Mouse (Mus musculus) macrophage (primary cell): ENCODE measurements around the gene Slc7a7. TPM values are rescaled to one million over a fixed set of nuclear protein-coding genes. Genes with fewer than 3 reads are reported as not detected.

Experiments
- H3K27ac ChIP-seq: fragments of 350-480 bp; formaldehyde crosslinking; 2 replicates; pipeline ENCODE4 v1.9.0; 2021
- H3K36me3 ChIP-seq: fragments of 350-480 bp; formaldehyde crosslinking; 2 replicates; pipeline ENCODE4 v1.9.0; 2021; ENCODE audit errors: inconsistent target
- H3K4me3 ChIP-seq: fragments of 350-480 bp; formaldehyde crosslinking; 2 replicates; pipeline ENCODE4 v1.9.0; 2021; ENCODE audit errors: inconsistent target
- H3K79me2 ChIP-seq: fragments of 350-480 bp; formaldehyde crosslinking; 2 replicates; pipeline ENCODE4 v1.9.0; 2021; ENCODE audit errors: inconsistent target
- WGBS: methylation state at CpG from one replicate; pipeline ENCODE4 v1.1.7; 2026; ENCODE audit warnings: inconsistent platforms; ENCODE audit not compliant: missing documents; 5-methylcytosine and 5-hydroxymethylcytosine counted together
- polyA plus RNA-seq: library from polyadenylated mRNA; stranded (reverse); fragments of 250-400 nt; gene quantifications from 3 replicates; pipeline ENCODE4 v1.2.4, GENCODE M21; 2018; ENCODE audit warnings: inconsistent platforms

The Slc7a7 gene
- polyA plus RNA-seq, 1 experiment from 2014 or later, result 48.3 TPM

DNA sequence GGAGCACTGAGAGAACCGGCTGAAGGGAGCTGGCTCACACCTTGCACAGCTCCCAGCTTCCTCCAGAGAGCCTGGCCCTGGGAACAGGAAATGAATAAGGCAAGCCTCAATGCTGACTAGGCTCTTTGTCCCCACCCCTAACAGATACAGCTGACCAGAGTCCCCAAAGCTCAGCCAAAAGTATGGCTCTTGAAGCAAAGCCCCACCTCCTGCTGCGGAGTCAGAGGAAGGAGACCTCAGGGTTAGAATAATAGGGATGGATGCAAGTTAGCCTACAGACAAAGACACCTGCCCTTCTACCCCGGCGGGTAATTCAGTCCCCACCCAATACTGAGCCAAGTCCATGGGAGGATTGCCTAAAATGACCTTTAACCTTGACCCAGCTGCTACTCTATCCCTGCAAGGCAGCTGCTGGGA, 34.2 kb downstream of the Slc7a7 start:
- 43% methylated on average over 4 of the region's 4 CpGs for WGBS
- no peak overlapping the region for H3K4me3 ChIP-seq
- H3K27ac ChIP-seq, result peak overlapping the region; percentile 72
- H3K79me2 ChIP-seq, result peaks cover 90% of the 10 kb centered on the region; the same call in 1 of the 2 replicates
- no peaks in the 10 kb centered on the region for H3K36me3 ChIP-seq

DNA sequence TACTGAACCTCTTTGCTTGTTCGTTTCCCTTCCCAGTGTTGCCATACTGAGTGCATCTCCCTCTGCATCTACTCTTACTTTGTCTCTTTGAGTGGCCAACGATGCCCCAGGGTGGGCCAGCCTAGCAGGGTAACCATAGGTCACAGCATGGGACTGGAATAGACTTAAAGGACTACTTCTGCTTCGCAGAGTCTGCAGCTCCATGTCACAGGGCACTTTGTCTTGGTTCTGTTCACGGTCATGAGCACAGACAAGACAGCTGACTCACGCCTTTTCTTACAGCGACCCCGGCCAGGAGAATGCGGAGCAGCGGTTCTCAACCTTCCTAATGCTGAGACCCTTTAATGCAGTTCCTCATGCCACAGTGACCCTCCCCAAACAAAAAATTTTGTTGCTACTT, 34.9 kb downstream of the Slc7a7 start:
- H3K4me3 ChIP-seq, result no peak overlapping the region
- H3K79me2 ChIP-seq, result peaks cover 86% of the 10 kb centered on the region; the same call in 1 of the 2 replicates
- 56% methylated on average over 9 of the region's 9 CpGs for WGBS
- H3K27ac ChIP-seq, result peak overlapping the region; percentile 72
- H3K36me3 ChIP-seq, result no peaks in the 10 kb centered on the region

DNA sequence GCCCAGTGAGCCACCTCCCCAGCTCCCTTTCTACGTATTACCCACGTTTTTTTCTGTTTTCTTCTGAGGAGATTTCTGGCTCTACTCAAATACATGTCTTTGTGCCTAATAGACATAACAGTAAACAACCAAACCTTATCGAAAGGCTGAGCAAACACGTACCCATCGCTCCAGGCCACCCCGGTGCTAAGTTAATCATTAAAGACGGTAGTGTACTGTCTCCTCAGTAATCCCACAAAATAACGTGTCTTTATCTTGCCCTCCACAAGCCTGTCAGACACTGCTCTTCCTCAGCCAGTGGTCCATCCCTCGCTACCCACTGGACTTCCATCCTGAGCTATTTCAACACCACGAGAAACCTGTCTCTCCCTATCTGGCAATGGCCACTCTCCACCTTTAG, 35.8 kb downstream of the Slc7a7 start:
- Histone ChIP-seq H3K4me3 (no peak overlapping the region), H3K79me2 (peaks cover 78% of the 10 kb centered on the region; the same call in 1 of the 2 replicates), H3K36me3 (no peaks in the 10 kb centered on the region), H3K27ac (peak overlapping the region; percentile 72; the same call in 1 of the 2 replicates)
- 93% methylated on average over 10 of the region's 10 CpGs for WGBS

DNA sequence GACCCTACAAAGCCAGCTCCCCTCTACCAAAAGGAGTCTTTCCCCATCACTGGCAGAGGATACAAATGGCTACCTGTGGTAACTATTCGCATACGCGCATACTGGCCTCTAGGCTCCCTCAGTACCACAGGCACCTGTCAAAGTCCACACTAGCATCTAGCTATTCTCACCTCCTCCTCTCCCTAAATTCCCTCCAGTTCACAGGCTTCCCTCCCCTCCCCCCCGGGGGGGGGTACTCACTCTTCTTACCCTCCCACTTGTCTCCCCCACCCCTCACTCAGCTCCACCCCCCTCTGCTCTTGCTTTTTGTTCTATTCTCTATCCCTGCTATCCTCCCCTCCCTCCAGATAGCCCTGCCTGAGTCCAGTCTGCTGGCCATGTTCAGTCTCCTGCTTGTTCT, 37.0 kb downstream of the Slc7a7 start:
- Histone ChIP-seq H3K36me3 (no peaks in the 10 kb centered on the region), H3K79me2 (peaks cover 66% of the 10 kb centered on the region; the same call in 1 of the 2 replicates), H3K4me3 (no peak overlapping the region), H3K27ac (no peak overlapping the region)
- 76% methylated on average over 4 of the region's 4 CpGs for WGBS

DNA sequence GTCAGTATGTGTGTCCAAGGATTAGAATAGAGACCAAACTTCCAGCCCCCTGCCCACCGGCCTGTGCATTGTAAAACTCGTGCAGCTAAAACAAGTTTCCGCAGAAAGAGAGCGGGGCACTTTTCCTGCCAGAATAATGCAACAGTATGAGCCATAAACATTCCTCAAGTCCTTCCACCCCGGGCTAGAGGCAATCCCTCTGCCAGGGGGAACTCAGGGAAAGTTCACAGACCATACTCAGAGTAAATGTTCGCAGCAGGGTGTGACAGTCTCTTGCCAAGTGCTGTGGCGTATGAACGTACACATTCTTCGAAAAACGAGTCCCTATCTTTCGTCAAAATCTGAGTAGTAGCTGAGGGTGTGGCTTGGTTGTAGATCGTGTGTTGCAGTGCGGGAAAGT, 38.0 kb downstream of the Slc7a7 start:
- Histone ChIP-seq H3K4me3 (no peak overlapping the region), H3K27ac (no peak overlapping the region), H3K79me2 (peaks cover 61% of the 10 kb centered on the region; the same call in 1 of the 2 replicates), H3K36me3 (peaks cover 3% of the 10 kb centered on the region; the same call in 1 of the 2 replicates)
- WGBS, result 91% methylated on average over 13 of the region's 13 CpGs

DNA sequence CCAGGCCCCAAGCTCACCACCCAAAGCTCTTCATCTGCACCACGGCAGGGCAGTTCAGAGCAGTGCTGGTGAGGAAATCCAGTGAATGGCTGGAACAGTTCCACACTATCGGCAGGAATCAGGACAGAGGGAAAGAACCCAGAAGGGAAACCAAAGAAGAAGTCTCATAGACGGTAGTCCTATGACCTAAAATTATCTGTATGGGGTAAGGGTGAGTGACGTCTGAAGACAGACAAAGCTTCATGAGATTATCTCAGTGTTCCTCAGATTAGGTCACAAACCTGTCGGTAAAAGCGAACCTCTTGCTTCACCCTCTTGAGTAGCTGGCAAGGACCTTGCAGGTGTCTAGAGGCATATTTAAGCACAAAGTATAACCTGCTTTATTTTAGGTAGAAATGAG, 40.4 kb downstream of the Slc7a7 start:
- H3K4me3 ChIP-seq, result no peak overlapping the region
- no peak overlapping the region for H3K27ac ChIP-seq
- WGBS, result 89% methylated on average over 6 of the region's 6 CpGs
- H3K79me2 ChIP-seq, result peaks cover 41% of the 10 kb centered on the region; the same call in 1 of the 2 replicates
- peaks cover 27% of the 10 kb centered on the region for H3K36me3 ChIP-seq

DNA sequence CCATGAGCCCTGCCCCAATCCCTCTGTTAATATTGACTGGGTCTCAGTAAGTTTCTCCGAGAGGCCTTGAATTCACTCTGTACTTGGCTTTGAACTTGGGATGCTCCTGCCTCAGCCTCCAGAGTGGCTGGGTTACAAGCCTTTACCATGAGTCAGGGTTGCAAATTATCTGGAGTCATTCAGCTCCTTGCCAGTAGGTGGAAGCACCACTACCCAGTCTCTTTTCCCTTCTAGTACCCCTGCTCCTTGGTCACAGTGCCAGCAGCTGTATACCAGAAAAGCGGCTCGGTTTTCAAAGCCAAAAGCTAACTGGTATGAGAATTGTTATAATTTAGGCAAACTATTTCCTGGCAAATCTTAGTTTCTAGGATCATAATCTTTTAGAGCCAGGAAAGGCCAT, 41.7 kb downstream of the Slc7a7 start:
- H3K79me2 ChIP-seq, result peaks cover 28% of the 10 kb centered on the region; the same call in 1 of the 2 replicates
- H3K4me3 ChIP-seq, result no peak overlapping the region
- no peak overlapping the region for H3K27ac ChIP-seq
- peaks cover 37% of the 10 kb centered on the region for H3K36me3 ChIP-seq
- WGBS, result 59% methylated on average over 3 of the region's 3 CpGs

DNA sequence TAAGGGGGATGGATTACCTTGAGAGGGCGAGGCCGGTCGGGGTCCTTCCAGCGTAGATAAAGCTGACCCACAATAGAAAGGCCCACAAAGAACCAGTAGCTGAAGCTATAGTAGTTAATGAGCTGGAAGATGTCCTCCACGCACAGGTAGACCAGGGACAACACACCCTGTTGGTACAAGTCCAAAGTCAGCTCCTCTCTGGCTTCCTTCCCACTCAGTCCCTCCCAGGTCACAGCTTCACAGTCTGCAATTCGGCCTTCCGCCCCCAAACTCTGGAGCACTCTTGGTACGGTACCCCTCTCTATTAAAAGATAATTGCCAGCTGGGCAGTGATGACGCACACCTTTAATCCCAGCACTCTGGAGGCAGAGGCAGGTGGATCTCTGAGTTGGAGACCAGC, 44.7 kb downstream of the Slc7a7 start:
- Histone ChIP-seq H3K4me3 (no peak overlapping the region), H3K27ac (no peak overlapping the region), H3K79me2 (peaks cover under 1% of the 10 kb centered on the region; the same call in 1 of the 2 replicates), H3K36me3 (peaks cover 66% of the 10 kb centered on the region)
- WGBS, result 98% methylated on average over 9 of the region's 9 CpGs

DNA sequence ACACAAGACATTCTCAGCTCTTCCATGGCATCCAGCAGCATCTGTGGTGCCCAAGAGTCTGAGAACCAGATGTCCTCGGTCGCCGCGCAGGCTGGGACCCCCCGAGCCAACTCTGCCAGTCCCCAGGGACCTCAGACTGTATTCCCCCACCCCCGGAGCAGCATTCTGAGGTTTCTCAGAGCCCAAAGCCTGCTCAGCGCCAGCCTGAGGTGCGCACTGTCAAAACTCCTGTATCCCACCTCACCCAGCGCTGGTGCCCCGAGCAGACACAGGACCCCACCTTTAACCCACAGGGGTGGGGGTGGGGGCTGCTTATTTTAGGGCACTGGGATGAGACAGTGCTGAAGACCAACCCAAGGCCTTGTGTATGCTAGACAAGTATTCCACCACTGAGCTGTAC, 46.1 kb downstream of the Slc7a7 start:
- WGBS, result 98% methylated on average over 6 of the region's 10 CpGs
- Histone ChIP-seq H3K27ac (no peak overlapping the region), H3K36me3 (peaks cover 81% of the 10 kb centered on the region), H3K4me3 (no peak overlapping the region), H3K79me2 (no peaks in the 10 kb centered on the region; the same call in 1 of the 2 replicates)

DNA sequence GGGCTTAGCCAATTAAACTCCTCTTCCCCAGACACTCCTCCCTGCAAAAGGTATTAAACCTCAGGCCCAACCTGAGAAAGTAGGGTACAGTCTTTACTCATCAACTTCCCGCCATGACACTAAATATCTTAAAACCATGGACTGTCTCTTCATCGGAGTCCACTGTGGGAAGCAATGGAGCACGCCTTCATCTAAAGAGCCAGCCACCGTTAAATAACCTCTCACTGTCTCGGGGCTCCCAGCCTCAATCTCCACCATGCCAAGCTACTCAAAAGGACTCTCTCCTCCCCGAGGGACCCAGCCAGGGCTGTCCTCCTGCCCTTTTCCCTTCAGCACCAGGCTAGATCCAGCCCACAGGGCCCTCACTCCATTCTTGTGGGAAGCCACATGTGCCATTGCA, 47.0 kb downstream of the Slc7a7 start:
- Histone ChIP-seq H3K27ac (no peak overlapping the region), H3K36me3 (peaks cover 85% of the 10 kb centered on the region), H3K4me3 (no peak overlapping the region), H3K79me2 (no peaks in the 10 kb centered on the region; the same call in 1 of the 2 replicates)
- WGBS, result 93% methylated on average over 6 of the region's 6 CpGs

DNA sequence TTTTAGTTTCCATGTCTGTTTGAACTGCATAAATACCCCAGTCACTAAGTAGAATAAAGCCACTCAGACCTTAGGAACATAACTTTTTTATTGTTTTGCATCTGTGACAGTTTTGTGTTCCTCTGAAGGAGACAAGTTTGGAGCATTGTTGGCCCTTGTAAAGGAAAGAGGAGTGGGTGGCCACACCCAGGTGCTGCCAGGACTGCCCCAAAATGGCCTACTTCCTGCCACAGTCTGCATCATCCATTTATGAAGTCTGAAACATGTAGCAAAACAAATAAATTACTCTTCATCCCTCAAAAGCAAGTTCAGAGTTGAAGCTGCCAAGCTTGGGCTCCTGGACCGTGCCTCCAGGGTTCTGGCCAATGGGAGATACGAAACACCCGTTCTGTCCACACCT, 48.2 kb downstream of the Slc7a7 start:
- WGBS, result 93% methylated on average over 3 of the region's 3 CpGs
- H3K36me3 ChIP-seq, result peaks cover 82% of the 10 kb centered on the region
- H3K27ac ChIP-seq, result no peak overlapping the region

DNA sequence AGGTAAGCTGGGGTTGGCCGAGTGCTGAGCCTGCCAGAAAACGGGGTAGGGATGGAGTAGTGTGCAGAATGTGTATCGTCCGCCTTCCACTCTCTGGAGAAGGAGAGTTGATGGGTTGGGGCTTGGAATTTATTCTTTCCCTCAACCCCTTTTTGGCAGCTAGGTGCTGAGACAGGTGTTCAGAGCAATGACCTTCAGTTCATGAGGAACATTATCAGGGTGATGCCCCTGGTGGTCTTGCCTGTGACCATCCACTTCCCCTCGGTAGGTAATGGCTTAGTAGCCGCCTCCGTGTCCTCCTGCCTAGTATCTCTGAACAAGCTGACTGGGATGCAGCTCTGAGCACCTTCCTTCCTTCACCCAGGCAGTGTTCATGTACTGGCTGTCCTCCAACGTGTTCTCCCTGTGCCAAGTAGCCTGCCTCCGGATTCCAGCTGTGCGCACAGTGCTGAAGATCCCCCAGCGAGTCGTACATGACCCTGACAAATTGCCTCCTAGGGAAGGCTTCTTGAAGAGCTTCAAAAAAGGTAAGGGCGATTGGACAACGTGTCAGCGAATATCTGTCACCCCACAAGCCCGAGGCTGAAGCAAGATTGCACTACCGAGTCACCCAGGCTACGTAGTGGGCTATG, 50.0 kb downstream of the Slc7a7 start:
- H3K4me3 ChIP-seq, result no peak overlapping the region
- no peak overlapping the region for H3K27ac ChIP-seq
- WGBS, result 92% methylated on average over 17 of the region's 18 CpGs
- peaks cover 20% of the 10 kb centered on the region for H3K79me2 ChIP-seq
- peaks cover 80% of the 10 kb centered on the region for H3K36me3 ChIP-seq

More for the DNA sequence above, 48.2 kb downstream of the Slc7a7 start:
- H3K4me3 ChIP-seq, result no peak overlapping the region
- peaks cover 2% of the 10 kb centered on the region; the same call in 1 of the 2 replicates for H3K79me2 ChIP-seq

DNA sequence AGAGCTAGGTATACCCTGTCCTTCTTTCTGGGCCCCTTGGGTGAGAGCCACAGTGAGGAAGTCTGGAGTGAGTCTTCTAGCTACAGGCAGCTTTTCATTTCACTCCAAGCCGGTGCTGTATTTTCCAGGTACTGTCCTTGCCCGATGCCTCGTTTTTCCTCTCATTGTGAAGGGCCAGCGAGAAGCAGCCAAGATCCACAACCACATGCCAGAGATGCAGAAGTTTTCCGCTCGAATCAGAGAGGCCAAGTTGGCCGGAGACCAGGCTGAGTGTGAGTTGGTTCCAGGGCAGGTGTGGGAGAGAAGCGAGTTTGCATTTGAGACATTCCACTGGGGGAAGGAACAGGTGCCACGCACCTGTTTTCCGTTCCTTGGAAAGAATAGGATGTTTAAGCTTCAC, 51.0 kb downstream of the Slc7a7 start:
- H3K4me3 ChIP-seq, result no peak overlapping the region
- 97% methylated on average over 10 of the region's 10 CpGs for WGBS

DNA sequence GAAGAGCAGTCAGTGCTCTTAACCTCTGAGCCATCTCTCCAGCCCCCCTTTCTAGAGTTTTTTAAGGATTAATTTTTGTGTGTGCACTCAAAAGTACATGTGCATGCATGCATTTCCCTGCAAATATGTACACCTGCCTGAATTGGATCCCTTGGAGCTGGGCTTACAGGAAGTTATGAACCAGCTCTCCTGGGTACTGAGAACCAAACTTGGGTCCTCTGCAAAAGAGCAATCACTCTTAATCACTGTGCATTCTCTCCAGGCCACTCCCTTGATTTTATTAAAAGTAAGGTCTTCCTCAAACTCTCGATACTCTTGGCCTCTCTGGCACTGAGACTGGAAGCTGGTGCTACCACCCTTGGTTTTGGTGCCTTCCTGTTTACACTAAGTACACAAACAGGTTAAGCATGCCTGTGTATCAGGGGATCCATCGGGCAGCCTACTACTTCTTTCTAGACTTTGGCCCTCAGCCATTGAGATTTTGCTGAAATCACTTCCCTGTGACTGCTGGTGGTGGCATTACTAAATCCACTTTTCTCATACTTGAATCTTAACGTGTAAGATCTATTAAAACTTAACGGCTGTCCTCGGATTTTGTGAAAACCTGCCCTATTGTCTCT, 52.4 kb downstream of the Slc7a7 start:
- Histone ChIP-seq H3K27ac (no peak overlapping the region), H3K36me3 (peaks cover 59% of the 10 kb centered on the region), H3K4me3 (no peak overlapping the region), H3K79me2 (peaks cover 39% of the 10 kb centered on the region)
- WGBS, result 77% methylated on average over 5 of the region's 5 CpGs

More for the DNA sequence above, 51.0 kb downstream of the Slc7a7 start:
- Histone ChIP-seq H3K79me2 (peaks cover 30% of the 10 kb centered on the region), H3K27ac (no peak overlapping the region), H3K36me3 (peaks cover 71% of the 10 kb centered on the region)

DNA sequence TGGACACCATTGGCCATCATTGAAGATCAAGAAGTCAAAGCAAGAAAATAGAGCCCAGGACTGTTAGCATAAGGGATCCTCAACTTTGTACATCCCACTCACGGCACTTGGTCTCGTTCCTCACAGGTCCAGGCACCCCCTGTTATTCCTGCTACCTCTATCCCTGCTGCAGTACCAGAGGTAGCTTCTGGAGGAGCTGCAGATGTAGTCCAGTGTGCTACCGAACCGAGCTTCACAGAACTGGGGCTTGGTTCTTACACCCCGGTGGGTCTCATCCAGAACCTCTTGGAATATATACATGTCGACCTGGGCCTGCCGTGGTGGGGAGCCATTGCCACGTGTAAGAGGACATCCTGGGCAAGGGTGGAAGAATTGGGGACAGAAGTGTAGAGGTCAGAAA, 54.4 kb downstream of the Slc7a7 start:
- 95% methylated on average over 8 of the region's 8 CpGs for WGBS
- Histone ChIP-seq H3K4me3 (no peak overlapping the region), H3K79me2 (peaks cover 39% of the 10 kb centered on the region), H3K27ac (no peak overlapping the region), H3K36me3 (peaks cover 40% of the 10 kb centered on the region)
